ENCODE assay signal across 20 mouse cellular contexts in the genomic region with DNA sequence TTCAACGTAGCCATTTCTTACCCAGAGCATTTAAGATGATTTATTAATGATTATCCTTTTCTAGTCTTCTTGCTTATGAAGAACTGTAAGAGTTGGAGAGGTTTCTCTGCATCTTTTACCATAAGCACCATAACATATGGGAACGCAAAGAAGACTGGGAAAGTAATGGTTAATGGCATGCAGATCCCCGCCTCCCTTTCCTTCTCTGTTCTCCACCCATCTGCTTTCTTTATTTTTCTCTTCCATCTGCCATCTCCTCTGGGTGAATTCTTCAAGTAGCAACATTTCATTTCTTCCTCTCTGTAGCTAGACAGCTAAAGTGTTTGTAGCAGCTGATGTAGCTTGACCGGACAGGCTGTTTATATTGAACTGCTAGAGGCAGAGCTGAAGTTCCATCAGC. TPM values are rescaled to one million over a fixed set of nuclear protein-coding genes. Genes with fewer than 3 reads are reported as not detected.
DNase-seq lines count a peak whose midpoint lies in the region; ATAC-seq and TF ChIP-seq lines count a peak whose summit lies in the region.
"Had no signal": no experiment of that assay in that cellular context is flagged by ENCODE, and none has a peak within 500 bp of the region (broad histone marks: within the 10 kb centered on the region; RNA-seq: fewer than 3 reads in every experiment).

No protein-coding gene starts in this region.

- no peak for DNase-seq in forebrain, embryonic 10.5 days (ENCODE audit: extremely low spot score, low spot score)
- DNase-seq in brain, embryonic 14.5 days (ENCODE audit: low read depth), result peak; percentile 50
- peak; percentile 10 for DNase-seq in brain, embryonic 18.5 days (ENCODE audit: low read depth, low spot score)
- DNase-seq in kidney, postnatal 36 days, result no peak
- DNase-seq: adrenal gland, adult 2 months; adrenal gland, postnatal 14 days; heart, adult 11 months had no signal

- TF ChIP-seq CTCF in brain, embryonic 14.5 days (IDR thresholded peaks at IDR 0.05; ENCODE audit: borderline replicate concordance, extremely low read depth, insufficient read depth, insufficient read length), result no peak

- H3K4me1 ChIP-seq in forebrain, embryonic 15.5 days, result peaks cover 17% of the 10 kb centered on the region
- no peaks in the 10 kb centered on the region for H3K4me1 ChIP-seq in forebrain, embryonic 10.5 days
- H3K4me1 ChIP-seq in liver, embryonic 12.5 days, result no peaks in the 10 kb centered on the region
- H3K4me1 ChIP-seq: hindbrain, embryonic 12.5 days; hindbrain, embryonic 15.5 days had no signal

- TF ChIP-seq POLR2A in brain, embryonic 14.5 days (IDR thresholded peaks at IDR 0.05; ENCODE audit: borderline replicate concordance, extremely low read depth, insufficient read depth, insufficient read length, poor library complexity, severe bottlenecking), result no peak

- peak overlapping the region; percentile 77 for H3K27ac ChIP-seq in forebrain, embryonic 15.5 days (replicated peaks)
- no peak overlapping the region for H3K27ac ChIP-seq in forebrain, embryonic 10.5 days
- no peak overlapping the region for H3K27ac ChIP-seq in liver, embryonic 12.5 days
- H3K27ac ChIP-seq: gastrocnemius, adult 2 months; hindbrain, embryonic 12.5 days; hindbrain, embryonic 15.5 days had no signal

- ATAC-seq in forebrain, embryonic 15.5 days (replicated peaks), result no peak
- no peak for ATAC-seq in liver, embryonic 12.5 days
- ATAC-seq: CD4-positive, CD25-positive, alpha-beta regulatory T cell, adult 4 months; intestine, postnatal 0 days had no signal

- no peaks in the 10 kb centered on the region for H3K27me3 ChIP-seq in forebrain, embryonic 15.5 days
- H3K27me3 ChIP-seq in forebrain, embryonic 10.5 days (ENCODE audit: poor library complexity, severe bottlenecking), result no peaks in the 10 kb centered on the region
- H3K27me3 ChIP-seq in liver, embryonic 12.5 days (replicated peaks), result no peaks in the 10 kb centered on the region
- H3K27me3 ChIP-seq: hindbrain, embryonic 12.5 days; hindbrain, embryonic 15.5 days had no signal

- H3K9ac ChIP-seq in forebrain, embryonic 15.5 days (replicated peaks), result no peak overlapping the region
- H3K9ac ChIP-seq in liver, embryonic 12.5 days, result no peak overlapping the region
- H3K9ac ChIP-seq: hindbrain, embryonic 12.5 days; hindbrain, embryonic 15.5 days had no signal

- H3K4me2 ChIP-seq in forebrain, embryonic 15.5 days (replicated peaks), result no peak overlapping the region
- H3K4me2 ChIP-seq in liver, embryonic 12.5 days, result no peak overlapping the region
- H3K4me2 ChIP-seq: heart, embryonic 11.5 days; hindbrain, embryonic 12.5 days; hindbrain, embryonic 15.5 days had no signal

- 82% methylated on average over 4 of the region's 4 CpGs for WGBS in forebrain, embryonic 15.5 days
- 98% methylated on average over 4 of the region's 4 CpGs for WGBS in forebrain, embryonic 10.5 days
- 91% methylated on average over 4 of the region's 4 CpGs for WGBS in liver, embryonic 12.5 days (ENCODE audit: insufficient replicate concordance)

- no peaks in the 10 kb centered on the region for H3K9me3 ChIP-seq in forebrain, embryonic 15.5 days
- no peaks in the 10 kb centered on the region for H3K9me3 ChIP-seq in forebrain, embryonic 10.5 days
- no peaks in the 10 kb centered on the region for H3K9me3 ChIP-seq in liver, embryonic 12.5 days (replicated peaks)
- H3K9me3 ChIP-seq: hindbrain, embryonic 12.5 days; hindbrain, embryonic 15.5 days had no signal

- H3K4me3 ChIP-seq in forebrain, embryonic 15.5 days, result no peak overlapping the region
- H3K4me3 ChIP-seq in forebrain, embryonic 10.5 days, result no peak overlapping the region
- no peak overlapping the region for H3K4me3 ChIP-seq in liver, embryonic 12.5 days
- H3K4me3 ChIP-seq: gastrocnemius, adult 2 months; hindbrain, embryonic 12.5 days; hindbrain, embryonic 15.5 days had no signal

- H3K36me3 ChIP-seq in forebrain, embryonic 15.5 days, result peaks cover 82% of the 10 kb centered on the region
- H3K36me3 ChIP-seq in forebrain, embryonic 10.5 days (replicated peaks), result peaks cover 91% of the 10 kb centered on the region
- peaks cover 99% of the 10 kb centered on the region for H3K36me3 ChIP-seq in liver, embryonic 12.5 days

RNA-seq across cellular contexts. Expression of a gene that starts 14.7 kb away (rescaled TPM):
- 84.3 and 84.6 TPM in 2 replicates for polyA plus RNA-seq in forebrain, embryonic 15.5 days (2015; fragmentation: Nextera tagmentation; extraction: Ambion mirVana)
- polyA plus RNA-seq in forebrain, embryonic 10.5 days (2016; fragmentation: Nextera tagmentation; extraction: Ambion mirVana), result 34.5 and 36.9 TPM in 2 replicates
- 144 and 197 TPM in 2 replicates for polyA plus RNA-seq in brain, embryonic 14.5 days (2012; rRNA removed)
- polyA plus RNA-seq in liver, embryonic 12.5 days (2016; fragmentation: Nextera tagmentation; extraction: Ambion mirVana), result 56.5 and 57.6 TPM in 2 replicates

RNA-seq across cellular contexts. Expression of a gene that starts 45.8 kb away (rescaled TPM):
- 7.9 and 8.1 TPM in 2 replicates for polyA plus RNA-seq in forebrain, embryonic 15.5 days (2015; fragmentation: Nextera tagmentation; extraction: Ambion mirVana)
- 8.2 and 9.3 TPM in 2 replicates for polyA plus RNA-seq in forebrain, embryonic 10.5 days (2016; fragmentation: Nextera tagmentation; extraction: Ambion mirVana)
- 11.9 and 12.5 TPM in 2 replicates for polyA plus RNA-seq in brain, embryonic 14.5 days (2012; rRNA removed)
- 6.3 and 7.0 TPM in 2 replicates for polyA plus RNA-seq in liver, embryonic 12.5 days (2016; fragmentation: Nextera tagmentation; extraction: Ambion mirVana)

RNA-seq across cellular contexts. Expression of a gene that starts 53.3 kb away (rescaled TPM):
- polyA plus RNA-seq in forebrain, embryonic 15.5 days (2015; fragmentation: Nextera tagmentation; extraction: Ambion mirVana), result 29.4 and 30.1 TPM in 2 replicates
- polyA plus RNA-seq in forebrain, embryonic 10.5 days (2016; fragmentation: Nextera tagmentation; extraction: Ambion mirVana), result 16.1 and 16.6 TPM in 2 replicates
- 10.5 and 24.4 TPM in 2 replicates for polyA plus RNA-seq in brain, embryonic 14.5 days (2012; rRNA removed)
- polyA plus RNA-seq in liver, embryonic 12.5 days (2016; fragmentation: Nextera tagmentation; extraction: Ambion mirVana), result 28.9 and 30.0 TPM in 2 replicates

RNA-seq across cellular contexts. Expression of a gene that starts 54.2 kb away (rescaled TPM):
- polyA plus RNA-seq in forebrain, embryonic 15.5 days (2015; fragmentation: Nextera tagmentation; extraction: Ambion mirVana), result 0.17 and 0.27 TPM in 2 replicates
- 0.10 and 0.11 TPM in 2 replicates for polyA plus RNA-seq in forebrain, embryonic 10.5 days (2016; fragmentation: Nextera tagmentation; extraction: Ambion mirVana)
- polyA plus RNA-seq in brain, embryonic 14.5 days (2012; rRNA removed), result 0.50 and 0.78 TPM in 2 replicates
- polyA plus RNA-seq in liver, embryonic 12.5 days (2016; fragmentation: Nextera tagmentation; extraction: Ambion mirVana), result 0.08 TPM in 1 of 2 replicates, not detected in the other
- polyA plus RNA-seq: C2C12; embryonic facial prominence, embryonic 11.5 days; embryonic facial prominence, embryonic 14.5 days; heart, postnatal 0 days; intestine, embryonic 14.5 days had no signal

RNA-seq across cellular contexts. Expression of a gene that starts 58.4 kb away (rescaled TPM):
- polyA plus RNA-seq in forebrain, embryonic 15.5 days (2015; fragmentation: Nextera tagmentation; extraction: Ambion mirVana), result 47.8 and 52.7 TPM in 2 replicates
- 51.4 and 53.3 TPM in 2 replicates for polyA plus RNA-seq in forebrain, embryonic 10.5 days (2016; fragmentation: Nextera tagmentation; extraction: Ambion mirVana)
- polyA plus RNA-seq in brain, embryonic 14.5 days (2012; rRNA removed), result 49.1 and 77.5 TPM in 2 replicates
- 26.4 and 28.5 TPM in 2 replicates for polyA plus RNA-seq in liver, embryonic 12.5 days (2016; fragmentation: Nextera tagmentation; extraction: Ambion mirVana)

Comparison
In these comparisons a context has a peak if more than half of its experiments do, and no peak if none do; other contexts are left out.
1. DNase-seq: peak in brain, embryonic 14.5 days (single experiment) and brain, embryonic 18.5 days (single experiment); none in forebrain, embryonic 10.5 days (single experiment) and kidney, postnatal 36 days (0 of 2).